Mouse (Mus musculus) embryonic fibroblast, embryonic 13.5 days (primary cell): ENCODE results near the gene Fam129c.

Experiments used
- CTCF ChIP-seq: IDR thresholded peaks from 2 replicates; pipeline ENCODE4 v1.5.1; 2011; ENCODE audit warnings: mild to moderate bottlenecking, control low read depth, low read length, moderate library complexity, borderline replicate concordance; ENCODE audit not compliant: insufficient read depth
- POLR2A ChIP-seq: IDR thresholded peaks from 2 replicates; pipeline ENCODE4 v1.6.1; 2011; ENCODE audit warnings: low read depth, mild to moderate bottlenecking, control low read depth, low read length, moderate library complexity

DNA sequence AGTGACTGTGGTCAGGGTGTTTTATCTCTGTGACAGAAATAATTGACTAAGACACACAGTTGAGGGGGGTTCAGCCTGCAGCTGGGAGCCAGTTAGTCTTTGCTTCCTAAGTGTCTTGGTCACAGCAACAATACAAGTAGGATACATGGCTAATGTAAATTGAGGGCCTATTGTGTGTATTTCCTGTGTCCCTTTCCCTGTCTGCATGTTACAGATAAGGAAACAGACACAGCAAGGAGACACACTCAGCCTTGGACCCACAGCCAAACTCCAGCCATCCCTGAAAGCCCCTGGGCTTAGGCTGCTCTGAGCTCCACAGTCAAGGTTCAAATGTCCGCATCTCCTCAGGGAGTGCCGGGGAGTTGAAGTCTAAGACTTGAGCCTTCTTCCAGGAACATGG lies 42.8 kb upstream of the Fam129c start:
- TF ChIP-seq CTCF (no peak), POLR2A (no peak)
